Mouse (Mus musculus): ENCODE measurements around the gene Shpk. TPM values are rescaled to one million over a fixed set of nuclear protein-coding genes. Genes with fewer than 3 reads are reported as not detected.

Gene Shpk
- polyA plus RNA-seq (2021), result 5.6 TPM

DNA sequence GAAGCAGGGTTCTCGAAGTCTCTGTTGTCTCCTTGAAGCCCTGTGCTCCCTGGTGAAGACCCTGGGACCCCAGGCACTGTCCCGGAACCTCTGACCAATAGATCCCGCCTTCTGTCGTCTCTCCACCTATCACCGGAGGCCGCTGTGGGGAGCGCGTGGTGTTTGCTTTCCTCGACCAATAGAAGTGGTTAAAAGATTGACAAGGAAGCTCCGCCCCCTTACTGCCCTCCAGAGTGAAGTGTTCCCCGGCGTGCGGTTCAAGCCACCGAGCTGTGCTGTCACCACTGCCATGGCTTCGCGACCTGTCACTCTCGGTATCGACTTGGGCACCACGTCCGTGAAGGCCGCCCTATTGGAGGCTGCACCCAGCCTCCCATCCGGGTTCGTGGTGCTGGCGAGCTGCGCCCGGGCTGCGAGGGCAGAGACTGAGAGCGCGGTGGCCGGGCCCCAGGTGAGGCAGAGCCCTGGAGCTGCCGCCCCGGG lies at the start of gene Shpk:
Shpk (plus strand) TSS at position 231 of the 483 bp plus-strand sequence.
- no peaks in the 10 kb centered on the region for H3K27me3 ChIP-seq
- CTCF ChIA-PET, result interaction anchor here (1.3 to 1.5 kb wide), 3 partner anchors 9 to 26 kb away, joined by 4 to 5 read pairs (median 5); no protein-coding TSS in a partner anchor
- DNase-seq (ENCODE audit: low read depth, low spot score) (peak; percentile 72), ATAC-seq (peak; percentile 98)
- TF ChIP-seq CTCF (IDR thresholded peaks at IDR 0.05), result no peak
- POLR2A ChIA-PET, result interaction anchor here (0.7 to 1.4 kb wide), 4 partner anchors 12 to 54 kb away, joined by 3 to 7 read pairs (median 3); no protein-coding TSS in a partner anchor
- in situ Hi-C loops (cut with MboI; ENCODE audit: low pct_unique_long_range_greater_than_20kb), result no loop called here

DNA sequence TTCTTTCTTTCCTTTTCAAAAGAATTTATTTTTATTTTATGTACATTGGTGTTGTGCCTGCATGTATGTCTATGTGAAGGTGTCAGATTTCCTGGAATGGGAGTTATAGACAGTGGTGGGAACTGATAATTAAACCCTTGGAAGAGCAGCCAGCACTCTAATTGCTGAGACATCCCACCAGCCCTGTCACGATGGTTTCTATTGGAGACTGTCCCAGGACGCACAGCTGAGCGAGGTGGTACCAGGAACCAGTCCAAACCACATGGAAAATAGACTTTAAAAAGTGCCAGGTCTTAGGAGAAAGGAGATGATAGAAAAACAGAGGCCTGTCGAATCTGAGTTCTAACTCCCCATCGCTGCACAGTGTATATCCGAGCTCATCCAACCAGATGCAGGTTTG lies 44.2 kb upstream of the Shpk start:
- ATAC-seq, result no peak
- no peak for TF ChIP-seq CTCF (IDR thresholded peaks at IDR 0.05)
- H3K27me3 ChIP-seq, result no peaks in the 10 kb centered on the region
- CTCF ChIA-PET, result no interaction called here
- POLR2A ChIA-PET, result no interaction called here
- DNase-seq (ENCODE audit: low read depth, low spot score), result no peak
- in situ Hi-C loops (cut with MboI; ENCODE audit: low pct_unique_long_range_greater_than_20kb), result no loop called here

DNA sequence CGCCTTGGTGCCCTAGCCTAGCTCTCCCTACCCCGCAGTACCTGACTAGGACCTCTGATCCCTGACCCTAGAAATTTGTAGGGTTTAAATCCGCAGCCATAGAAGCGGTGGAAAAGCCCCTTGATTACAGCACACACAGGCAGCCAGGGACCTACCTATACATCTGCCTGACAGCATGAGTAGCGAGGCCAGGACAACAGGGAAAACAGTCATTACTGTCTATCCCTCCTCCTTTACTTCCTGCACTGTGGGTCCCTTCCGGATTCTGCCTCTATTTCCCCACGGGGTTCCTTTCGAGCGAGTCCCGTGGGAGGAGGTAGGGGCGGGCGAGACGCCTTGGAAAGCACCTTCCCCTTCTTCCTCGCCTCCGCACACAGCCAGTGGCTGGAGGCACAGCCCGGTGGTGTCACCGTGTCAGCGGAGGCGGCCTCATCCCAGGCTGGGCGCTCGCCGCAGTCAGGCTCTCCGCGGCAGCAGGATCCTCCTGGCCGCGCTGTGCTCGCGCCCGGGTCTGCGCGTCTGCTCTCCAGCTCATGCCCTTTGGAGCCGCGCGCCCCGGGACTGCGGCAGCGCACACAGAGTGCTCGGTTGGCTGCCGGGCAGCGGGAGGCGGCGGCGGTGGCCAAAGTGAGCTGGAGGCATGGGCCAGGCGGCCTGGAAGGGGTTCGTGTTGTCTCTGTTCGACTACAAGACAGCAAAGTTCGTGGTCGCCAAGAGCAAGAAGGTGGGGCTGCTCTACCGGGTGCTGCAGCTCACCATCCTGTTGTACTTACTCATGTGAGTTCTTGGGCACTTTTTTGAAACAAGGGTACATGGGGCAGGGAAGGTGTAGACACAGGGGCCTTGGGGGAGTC lies 39.1 kb upstream of the Shpk start, which contains the start of gene P2rx5:
P2rx5 (plus strand) TSS at position 465 of the 854 bp plus-strand sequence.
- in situ Hi-C loops (cut with MboI; ENCODE audit: low pct_unique_long_range_greater_than_20kb), result no loop called here
- ChIA-PET POLR2A (interaction anchor here (0.7 to 1.1 kb wide), 2 partner anchors 16 to 18 kb away, joined by 3 to 5 read pairs; partner anchors contain the start of genes Emc6 and Tax1bp3), CTCF (interaction anchor here (0.6 to 2.4 kb wide), 13 partner anchors 9 to 155 kb away, joined by 3 to 15 read pairs (median 3); partner anchors contain the start of gene Haspin)
- DNase-seq (ENCODE audit: low read depth, low spot score) (no peak), ATAC-seq (peak; percentile 65)
- no peak for TF ChIP-seq CTCF (IDR thresholded peaks at IDR 0.05)
- H3K27me3 ChIP-seq, result no peaks in the 10 kb centered on the region

DNA sequence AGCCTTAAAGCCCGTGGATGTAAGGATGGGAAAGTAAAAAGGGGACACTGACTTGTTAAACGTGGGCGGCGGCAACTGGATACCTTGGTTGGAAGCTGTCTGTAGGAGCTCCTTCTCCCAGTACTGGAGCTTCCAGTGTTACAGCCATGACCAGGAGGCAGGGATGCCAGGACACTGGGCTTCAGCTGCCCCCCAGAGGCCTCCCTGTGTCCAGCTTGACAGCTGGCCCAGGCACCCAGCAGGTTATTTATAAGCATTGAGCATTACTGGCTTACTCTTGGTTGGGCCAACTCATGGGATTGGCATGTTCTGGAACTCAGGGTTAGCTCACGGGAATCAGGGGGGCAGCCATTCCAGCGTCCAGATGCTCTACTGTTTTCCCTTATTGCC lies 38.5 kb upstream of the Shpk start:
- CTCF ChIA-PET, result interaction anchor here (0.6 to 2.4 kb wide), 13 partner anchors 10 to 155 kb away, joined by 3 to 15 read pairs (median 3); partner anchors contain the start of gene Haspin
- in situ Hi-C loops (cut with MboI; ENCODE audit: low pct_unique_long_range_greater_than_20kb), result no loop called here
- DNase-seq (ENCODE audit: low read depth, low spot score) (peak; percentile 69), ATAC-seq (peak; percentile 96)
- no peaks in the 10 kb centered on the region for H3K27me3 ChIP-seq
- POLR2A ChIA-PET, result interaction anchor here (0.7 to 1.1 kb wide), 2 partner anchors 16 to 17 kb away, joined by 3 to 5 read pairs; partner anchors contain the start of genes Emc6 and Tax1bp3
- peak; percentile 83 for TF ChIP-seq CTCF (IDR thresholded peaks at IDR 0.05)

DNA sequence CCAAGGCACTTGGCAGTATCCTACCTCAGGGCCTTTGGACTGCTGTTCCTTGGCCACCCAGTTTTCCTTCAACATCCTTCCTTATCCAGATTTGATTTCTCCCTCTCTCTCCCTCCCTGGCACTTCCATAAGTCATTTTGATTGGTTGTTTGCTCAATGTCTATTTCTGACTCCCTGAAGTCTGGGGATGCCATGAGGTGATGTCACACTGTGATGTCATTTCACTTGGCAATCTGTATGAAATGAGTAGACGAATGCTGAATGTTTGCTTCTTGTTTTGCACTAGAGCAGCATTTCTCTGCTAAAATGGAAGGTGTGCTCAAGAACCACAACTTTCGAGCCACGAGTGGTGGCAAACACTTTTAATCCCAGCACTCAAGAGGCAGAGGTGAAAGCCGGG lies 37.6 kb upstream of the Shpk start:
- CTCF ChIA-PET, result interaction anchor here (1.1 to 2.4 kb wide), 6 partner anchors 10 to 156 kb away, joined by 3 to 15 read pairs (median 3); partner anchors contain the start of gene Haspin
- POLR2A ChIA-PET, result no interaction called here
- no peaks in the 10 kb centered on the region for H3K27me3 ChIP-seq
- in situ Hi-C loops (cut with MboI; ENCODE audit: low pct_unique_long_range_greater_than_20kb), result no loop called here
- TF ChIP-seq CTCF (IDR thresholded peaks at IDR 0.05), result no peak
- no peak for DNase-seq (ENCODE audit: low read depth, low spot score)
- ATAC-seq, result no peak

DNA sequence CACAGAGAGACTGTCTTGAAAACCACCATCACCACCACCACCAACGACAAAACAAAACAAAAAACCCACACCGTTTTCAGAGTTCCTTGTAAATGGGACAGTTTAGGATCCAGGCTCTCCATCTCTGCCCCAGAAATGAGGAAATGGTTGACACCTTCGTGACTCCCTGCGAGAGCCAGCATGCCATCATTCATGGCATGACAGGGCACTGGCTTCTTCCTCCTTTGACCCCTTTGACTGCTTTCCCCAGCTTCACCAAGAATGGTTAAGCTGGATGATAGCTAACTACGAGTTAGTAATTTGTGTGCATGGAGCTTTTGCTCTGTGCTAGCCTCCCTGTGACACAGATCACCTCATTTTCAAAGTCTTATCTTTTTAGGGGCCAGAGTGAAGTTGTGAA lies 37.0 kb upstream of the Shpk start:
- CTCF ChIA-PET, result interaction anchor here (1.5 kb wide), 1 partner anchor 16 kb away, joined by 3 read pairs; no protein-coding TSS in a partner anchor
- no peak for ATAC-seq

DNA sequence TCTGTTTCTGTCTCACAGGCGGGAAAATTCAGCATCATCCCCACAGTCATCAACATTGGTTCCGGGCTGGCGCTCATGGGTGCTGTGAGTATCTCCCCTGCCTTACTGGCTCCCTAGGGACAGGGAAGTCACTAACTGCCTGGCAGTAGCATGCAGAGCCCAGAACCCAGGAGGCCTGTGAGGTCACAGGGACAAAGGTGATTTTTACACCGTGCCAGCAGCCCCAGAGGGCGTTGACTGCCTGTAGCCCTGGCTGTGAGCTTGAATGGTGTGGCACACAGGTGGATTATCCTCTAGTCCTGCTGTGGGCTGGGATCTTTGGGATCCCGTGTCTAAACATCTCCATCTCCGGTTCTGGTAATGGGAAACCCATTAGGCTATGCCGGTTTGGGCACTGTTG lies 31.2 kb upstream of the Shpk start:
- in situ Hi-C loops (cut with MboI; ENCODE audit: low pct_unique_long_range_greater_than_20kb), result no loop called here
- ATAC-seq (no peak), DNase-seq (ENCODE audit: low read depth, low spot score) (no peak)
- no peak for TF ChIP-seq CTCF (IDR thresholded peaks at IDR 0.05)
- ChIA-PET CTCF (interaction anchor here (0.9 kb wide), 1 partner anchor 10 kb away, joined by 3 read pairs; no protein-coding TSS in a partner anchor), POLR2A (no interaction called here)
- no peaks in the 10 kb centered on the region for H3K27me3 ChIP-seq

More for the DNA sequence above, 37.0 kb upstream of the Shpk start:
- DNase-seq (ENCODE audit: low read depth, low spot score), result no peak
- POLR2A ChIA-PET, result no interaction called here
- no peak for TF ChIP-seq CTCF (IDR thresholded peaks at IDR 0.05)
- in situ Hi-C loops (cut with MboI; ENCODE audit: low pct_unique_long_range_greater_than_20kb), result no loop called here
- no peaks in the 10 kb centered on the region for H3K27me3 ChIP-seq

DNA sequence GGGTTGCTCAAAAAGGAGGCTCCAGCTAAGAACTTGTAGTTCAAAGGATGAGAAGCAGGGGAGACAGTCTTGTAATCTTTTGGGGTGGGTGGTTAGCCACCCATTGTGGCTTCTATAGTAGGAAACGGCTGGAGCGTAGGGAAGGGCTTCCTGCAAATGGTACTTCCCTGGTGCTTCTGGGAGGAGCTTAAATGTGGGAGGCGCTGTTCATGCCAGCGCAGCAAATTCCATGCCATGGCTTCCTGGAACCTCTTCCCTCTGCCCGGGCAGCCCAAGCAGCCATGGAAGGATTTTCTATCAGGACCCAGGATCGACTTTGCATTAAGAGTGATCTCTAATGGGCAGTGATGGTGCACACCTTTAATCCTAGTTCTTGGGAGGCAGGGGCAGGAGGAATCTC lies 30.7 kb upstream of the Shpk start:
- no peak for ATAC-seq
- ChIA-PET POLR2A (interaction anchor here (0.6 kb wide), 1 partner anchor 31 kb away, joined by 3 read pairs; the partner anchor contains the start of gene Haspin), CTCF (interaction anchor here (1.1 kb wide), 1 partner anchor 22 kb away, joined by 3 read pairs; no protein-coding TSS in a partner anchor)

DNA sequence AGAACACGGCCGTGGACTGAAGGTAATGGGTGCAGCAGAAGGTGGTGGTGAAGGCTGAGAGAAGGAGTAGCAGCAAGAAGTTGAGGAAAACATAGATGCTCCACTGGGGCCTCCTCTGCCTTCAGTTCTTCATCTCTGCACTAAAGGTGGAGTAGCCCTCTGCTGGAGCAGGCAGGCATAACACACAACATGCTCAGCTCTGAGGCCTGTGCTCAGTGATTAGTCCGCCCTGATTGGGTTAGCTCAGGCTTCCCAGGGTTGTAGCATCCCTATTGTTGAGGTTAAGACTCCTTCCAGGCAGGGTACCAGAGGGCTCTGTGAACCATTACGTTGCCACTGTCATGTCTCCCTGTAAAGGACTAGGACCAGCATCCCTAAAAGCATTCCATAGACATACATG lies 30.0 kb upstream of the Shpk start:
- ATAC-seq (peak; percentile 56), DNase-seq (ENCODE audit: low read depth, low spot score) (no peak)
- no peaks in the 10 kb centered on the region for H3K27me3 ChIP-seq
- ChIA-PET POLR2A (interaction anchor here (0.6 kb wide), 1 partner anchor 31 kb away, joined by 3 read pairs; the partner anchor contains the start of gene Haspin), CTCF (interaction anchor here (1.1 kb wide), 1 partner anchor 21 kb away, joined by 3 read pairs; no protein-coding TSS in a partner anchor)
- in situ Hi-C loops (cut with MboI; ENCODE audit: low pct_unique_long_range_greater_than_20kb), result no loop called here
- TF ChIP-seq CTCF (IDR thresholded peaks at IDR 0.05), result no peak

More for the DNA sequence above, 30.7 kb upstream of the Shpk start:
- TF ChIP-seq CTCF (IDR thresholded peaks at IDR 0.05), result no peak
- no peak for DNase-seq (ENCODE audit: low read depth, low spot score)
- H3K27me3 ChIP-seq, result no peaks in the 10 kb centered on the region
- in situ Hi-C loops (cut with MboI; ENCODE audit: low pct_unique_long_range_greater_than_20kb), result no loop called here

DNA sequence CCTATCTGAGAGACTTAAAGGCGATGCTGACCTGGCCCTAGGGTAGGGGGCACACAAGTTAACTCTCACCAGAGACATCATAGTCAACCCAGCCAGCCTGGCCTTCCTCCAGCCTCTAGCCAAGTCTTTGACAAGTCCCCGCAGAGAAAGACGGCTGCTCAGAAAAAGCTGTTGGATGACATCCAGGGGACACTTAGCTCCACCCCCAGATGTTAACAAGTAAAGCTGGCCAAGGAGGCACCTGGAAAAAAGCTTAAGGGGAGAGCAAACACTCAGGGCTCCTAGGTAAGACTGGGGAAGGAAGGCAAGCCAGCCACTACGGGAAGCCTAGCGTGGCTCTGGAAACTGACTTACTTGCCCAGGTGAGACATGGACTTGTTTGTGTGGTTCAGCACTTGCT lies 27.1 kb upstream of the Shpk start:
- in situ Hi-C loops (cut with MboI; ENCODE audit: low pct_unique_long_range_greater_than_20kb), result no loop called here
- POLR2A ChIA-PET, result interaction anchor here (1.0 kb wide), 1 partner anchor 13 kb away, joined by 3 read pairs; no protein-coding TSS in a partner anchor
- H3K27me3 ChIP-seq, result no peaks in the 10 kb centered on the region
- CTCF ChIA-PET, result interaction anchor here (1.2 kb wide), 1 partner anchor 12 kb away, joined by 4 read pairs; the partner anchor contains the start of gene P2rx5
- no peak for TF ChIP-seq CTCF (IDR thresholded peaks at IDR 0.05)
- no peak for ATAC-seq
- DNase-seq (ENCODE audit: low read depth, low spot score), result no peak
